7 mouse cellular contexts compared by ENCODE assay signal in genomic region chr11:94676754-94677606, GRCm38 (mm10). TPM values are rescaled to one million over a fixed set of nuclear protein-coding genes. Genes with fewer than 3 reads are reported as not detected.
DNase-seq lines count a peak whose midpoint lies in the region; ATAC-seq lines count a peak whose summit lies in the region.

Xylt2 (minus strand) TSS chr11:94677515.

- H3K9me3 ChIP-seq in intestine, embryonic 16.5 days (ENCODE audit: control insufficient read depth, low read length), result no peaks in the 10 kb centered on the region
- no peaks in the 10 kb centered on the region for H3K9me3 ChIP-seq in midbrain, embryonic 11.5 days (ENCODE audit: control insufficient read depth, low read length)

- H3K27me3 ChIP-seq in intestine, embryonic 16.5 days (replicated peaks; ENCODE audit: control insufficient read depth, insufficient read depth, low read length), result no peaks in the 10 kb centered on the region
- no peaks in the 10 kb centered on the region for H3K27me3 ChIP-seq in midbrain, embryonic 11.5 days (ENCODE audit: control insufficient read depth, insufficient read depth, low read length)

- H3K4me2 ChIP-seq in intestine, embryonic 16.5 days (ENCODE audit: low read depth, low read length), result peak within 1 kb of the TSS; percentile 87
- peak within 1 kb of the TSS; percentile 91 for H3K4me2 ChIP-seq in midbrain, embryonic 11.5 days

- peak within 1 kb of the TSS; percentile 99 for H3K9ac ChIP-seq in intestine, embryonic 16.5 days (ENCODE audit: low read depth, low read length)
- H3K9ac ChIP-seq in midbrain, embryonic 11.5 days (ENCODE audit: low read length), result peak within 1 kb of the TSS; percentile 96

- ATAC-seq in intestine, embryonic 16.5 days, result peak; percentile 94
- ATAC-seq in midbrain, embryonic 11.5 days (ENCODE audit: low FRiP score), result peak; percentile 95

- peak within 1 kb of the TSS; percentile 88 for H3K27ac ChIP-seq in intestine, embryonic 16.5 days (ENCODE audit: low read length)
- H3K27ac ChIP-seq in midbrain, embryonic 11.5 days (ENCODE audit: low read depth, low read length), result peak within 1 kb of the TSS; percentile 74

- H3K4me1 ChIP-seq in intestine, embryonic 16.5 days (ENCODE audit: control insufficient read depth, insufficient read depth, low read length), result peaks cover 33% of the 10 kb centered on the region
- peaks cover 17% of the 10 kb centered on the region for H3K4me1 ChIP-seq in midbrain, embryonic 11.5 days (ENCODE audit: control insufficient read depth, insufficient read depth, low read length)

- intact Hi-C loops in left cerebral cortex, postnatal 36 days (cut with DNase I), result no loop called here

- H3K36me3 ChIP-seq in intestine, embryonic 16.5 days (ENCODE audit: control insufficient read depth, insufficient read depth, low read length), result 0 out of 2 replicates have a peak, but pooled peaks cover 3% of the 10 kb centered on the region
- no peaks in the 10 kb centered on the region for H3K36me3 ChIP-seq in midbrain, embryonic 11.5 days (ENCODE audit: control insufficient read depth, insufficient read depth, low read length)

- peak; percentile 97 for DNase-seq in adrenal gland, adult 2 months
- DNase-seq in embryo, embryonic 11.5 days (ENCODE audit: low read depth, low spot score), result peak; percentile 91
- peak; percentile 86 to 91 for DNase-seq in gastrocnemius, postnatal 4 days (ENCODE audit: low spot score in 2 of 2)
- peak; percentile 87 to 92 for DNase-seq in left cerebral cortex, postnatal 36 days (ENCODE audit: low spot score in 2 of 2)
- DNase-seq in midbrain, embryonic 11.5 days (ENCODE audit: low spot score, missing footprints), result peak; percentile 100
- DNase-seq in skeletal muscle tissue, adult 2 months (ENCODE audit: low read depth, low spot score), result peak; percentile 70

- under 1% methylated on average over 81 of the region's 82 CpGs for WGBS in intestine, embryonic 16.5 days
- under 1% methylated on average over 70 of the region's 82 CpGs for WGBS in midbrain, embryonic 11.5 days

- peak within 1 kb of the TSS; percentile 100 for H3K4me3 ChIP-seq in intestine, embryonic 16.5 days (ENCODE audit: low read length)
- H3K4me3 ChIP-seq in midbrain, embryonic 11.5 days (ENCODE audit: low read depth, low read length), result peak within 1 kb of the TSS; percentile 94

RNA-seq across cellular contexts. Expression of gene Xylt2, which starts in this region (rescaled TPM):
- total RNA-seq in adrenal gland, adult 2 months (2021), result 10 to 100 TPM; 11.5 to 19.0 TPM
- polyA plus RNA-seq in adrenal gland, adult 2 months (2012; rRNA removed), result 51.7 and 60.4 TPM in 2 replicates
- 10 to 100 TPM; 17.4 to 18.6 TPM for total RNA-seq in gastrocnemius, postnatal 4 days (2021)
- 11.3 and 11.6 TPM in 2 replicates for polyA plus RNA-seq in intestine, embryonic 16.5 days (2015; fragmentation: Nextera tagmentation; extraction: Ambion mirVana)
- total RNA-seq in left cerebral cortex, postnatal 36 days (2021), result 10 to 100 TPM; 24.5 to 26.0 TPM
- polyA plus RNA-seq in midbrain, embryonic 11.5 days (2014; fragmentation: Nextera tagmentation; extraction: Ambion mirVana), result 8.2 and 12.0 TPM in 2 replicates

Comparison
In these comparisons a context has a peak if more than half of its experiments do, and no peak if none do; other contexts are left out.
1. Peak in every context shown above with its lines: DNase-seq, ATAC-seq, H3K4me3 ChIP-seq and H3K27ac ChIP-seq.